Mouse (Mus musculus): ENCODE measurements around the gene Selenbp1. TPM values are rescaled to one million over a fixed set of nuclear protein-coding genes. Genes with fewer than 3 reads are reported as not detected.
"Not testable (repeated sequence)": the region's sequence is repeated elsewhere in the genome, so short reads cannot be mapped to it uniquely, and the experiment has no call there.

Gene Selenbp1
- total and polyA plus RNA-seq, 2 experiments, result 631 to 744 TPM

DNA sequence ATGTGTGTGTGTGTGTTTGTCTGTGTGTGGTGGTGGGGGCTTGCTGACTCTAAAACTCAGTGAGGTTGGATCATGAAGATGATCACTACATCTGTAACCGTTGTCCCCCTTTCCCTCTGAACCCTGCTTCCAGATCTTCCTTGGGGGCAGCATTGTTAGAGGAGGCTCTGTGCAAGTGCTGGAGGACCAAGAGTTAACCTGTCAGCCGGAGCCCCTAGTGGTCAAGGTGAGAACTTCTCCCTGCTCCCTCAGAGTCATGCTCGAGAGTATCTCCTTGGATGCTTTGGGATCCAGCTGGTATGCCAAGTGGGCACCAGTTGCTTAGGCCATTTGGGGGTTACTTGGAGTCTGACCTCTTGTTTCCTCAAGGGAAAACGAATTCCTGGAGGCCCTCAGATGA, 10.8 kb downstream of the Selenbp1 start:
- not testable (repeated sequence) for H3K27ac ChIP-seq (replicated peaks; ENCODE audit: insufficient read depth, low read depth, low read length); H3K4me1 ChIP-seq (ENCODE audit: control insufficient read depth, insufficient read depth, low read length); H3K36me3 ChIP-seq (ENCODE audit: control insufficient read depth, insufficient read depth, low read length); H3K9ac ChIP-seq (ENCODE audit: low read depth, low read length); H3K79me2 ChIP-seq (ENCODE audit: control insufficient read depth, insufficient read depth, low read length); H3K4me3 ChIP-seq (ENCODE audit: insufficient read depth, low read depth, low read length); DNase-seq (ENCODE audit: extremely low read depth, low read depth, low spot score); H3K27me3 ChIP-seq (ENCODE audit: control insufficient read depth, insufficient read depth, low read length)
- WGBS, result 44% methylated on average over 4 of the region's 4 CpGs
- peak; percentile 48 for TF ChIP-seq CTCF (IDR thresholded peaks at IDR 0.05; ENCODE audit: low read depth, low read length)

DNA sequence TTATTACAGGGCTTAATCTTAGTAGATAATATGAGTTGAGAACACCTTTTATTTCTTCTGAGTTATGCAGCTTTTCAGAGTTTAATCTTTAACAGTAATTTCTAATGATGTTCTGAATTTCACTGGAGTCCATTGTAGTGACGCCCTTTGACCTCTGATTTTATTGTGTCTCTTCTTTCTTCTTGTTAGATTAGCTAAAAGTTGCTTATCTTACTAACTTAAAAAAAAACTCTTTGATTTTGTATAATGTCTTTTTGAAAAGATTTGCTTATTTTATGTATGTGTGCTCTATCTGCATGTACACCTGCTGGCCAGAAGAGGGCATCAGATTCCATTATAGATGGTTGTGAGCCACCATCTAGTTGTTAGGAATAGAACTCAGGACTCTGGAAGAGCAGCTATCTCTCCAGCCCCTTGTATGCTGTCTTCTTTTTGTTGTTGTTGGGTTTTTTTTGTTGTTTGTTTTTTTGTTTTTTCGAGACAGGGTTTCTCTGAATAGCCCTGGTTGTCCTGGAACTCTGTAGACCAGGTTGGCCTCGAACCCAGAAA, 15.3 kb downstream of the Selenbp1 start:
- DNase-seq (ENCODE audit: extremely low read depth, low read depth, low spot score), result no peak
- TF ChIP-seq CTCF (IDR thresholded peaks at IDR 0.05; ENCODE audit: low read depth, low read length) (peak; percentile 46), POLR2A (IDR thresholded peaks at IDR 0.05; ENCODE audit: extremely low read depth, insufficient read depth, low read length) (no peak)
- Histone ChIP-seq H3K27ac (replicated peaks; ENCODE audit: insufficient read depth, low read depth, low read length) (no peak overlapping the region), H3K79me2 (ENCODE audit: control insufficient read depth, insufficient read depth, low read length) (no peaks in the 10 kb centered on the region; the same call in 1 of the 2 replicates), H3K27me3 (ENCODE audit: control insufficient read depth, insufficient read depth, low read length) (no peaks in the 10 kb centered on the region), H3K4me1 (ENCODE audit: control insufficient read depth, insufficient read depth, low read length) (peaks cover 10% of the 10 kb centered on the region), H3K4me3 (ENCODE audit: insufficient read depth, low read depth, low read length) (no peak overlapping the region), H3K36me3 (ENCODE audit: control insufficient read depth, insufficient read depth, low read length) (no peaks in the 10 kb centered on the region), H3K9ac (ENCODE audit: low read depth, low read length) (no peak overlapping the region)
- 68% methylated on average over 3 of the region's 3 CpGs for whole genome bisulfite sequencing

DNA sequence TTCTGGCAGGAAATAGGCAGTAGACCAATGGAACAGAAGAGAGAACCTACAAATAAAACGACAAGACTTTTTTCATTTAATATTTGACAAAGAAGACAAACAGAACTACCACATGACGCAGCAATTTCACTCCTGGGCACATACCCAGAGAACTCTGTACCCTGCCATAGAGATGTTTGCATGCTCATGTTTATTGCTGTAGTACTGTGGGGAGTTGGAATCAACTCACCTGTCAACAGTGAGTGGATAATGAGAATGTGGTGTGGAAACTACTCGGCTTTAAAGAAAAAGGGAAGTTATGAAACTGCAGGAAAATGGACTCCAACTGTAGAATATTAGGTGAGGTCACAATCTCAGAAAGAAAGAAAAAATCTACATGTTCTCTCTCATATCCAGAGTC, 16.8 kb downstream of the Selenbp1 start:
- WGBS, result 27% methylated on average over 3 of the region's 3 CpGs
- H3K4me1 ChIP-seq (ENCODE audit: control insufficient read depth, insufficient read depth, low read length), result peaks cover 12% of the 10 kb centered on the region
- peak overlapping the region; percentile 82; the same call in 1 of the 2 replicates for H3K27ac ChIP-seq (replicated peaks; ENCODE audit: insufficient read depth, low read depth, low read length)
- no peaks in the 10 kb centered on the region for H3K27me3 ChIP-seq (ENCODE audit: control insufficient read depth, insufficient read depth, low read length)
- no peak overlapping the region for H3K9ac ChIP-seq (ENCODE audit: low read depth, low read length)
- DNase-seq (ENCODE audit: extremely low read depth, low read depth, low spot score), result peak; percentile 99
- no peaks in the 10 kb centered on the region for H3K36me3 ChIP-seq (ENCODE audit: control insufficient read depth, insufficient read depth, low read length)
- no peak for TF ChIP-seq POLR2A (IDR thresholded peaks at IDR 0.05; ENCODE audit: extremely low read depth, insufficient read depth, low read length)
- no peak for TF ChIP-seq CTCF (IDR thresholded peaks at IDR 0.05; ENCODE audit: low read depth, low read length)
- H3K79me2 ChIP-seq (ENCODE audit: control insufficient read depth, insufficient read depth, low read length), result no peaks in the 10 kb centered on the region; the same call in 1 of the 2 replicates
- no peak overlapping the region for H3K4me3 ChIP-seq (ENCODE audit: insufficient read depth, low read depth, low read length)

DNA sequence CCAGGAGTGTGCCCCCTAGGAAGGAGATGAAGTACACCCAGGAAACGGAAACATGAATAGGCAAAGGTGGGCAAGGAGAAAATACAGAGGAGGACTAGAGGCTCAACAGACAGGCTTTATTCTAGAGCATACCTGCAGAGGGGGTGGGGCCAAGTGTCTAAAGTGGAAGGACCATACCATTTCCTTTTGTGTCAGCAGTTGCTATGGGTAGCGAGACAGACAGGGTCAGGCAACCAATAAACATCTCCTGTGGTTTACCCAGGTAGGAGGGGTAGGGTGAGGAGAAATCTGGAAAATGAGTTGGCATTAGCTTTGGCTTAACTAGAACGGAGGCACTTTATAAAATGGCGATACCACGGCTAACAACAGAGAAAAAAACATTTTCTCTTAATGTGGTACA, 19.9 kb downstream of the Selenbp1 start:
- no peak overlapping the region for H3K4me3 ChIP-seq (ENCODE audit: insufficient read depth, low read depth, low read length)
- no peak for TF ChIP-seq CTCF (IDR thresholded peaks at IDR 0.05; ENCODE audit: low read depth, low read length)
- H3K27me3 ChIP-seq (ENCODE audit: control insufficient read depth, insufficient read depth, low read length), result no peaks in the 10 kb centered on the region
- no peak for DNase-seq (ENCODE audit: extremely low read depth, low read depth, low spot score)
- H3K4me1 ChIP-seq (ENCODE audit: control insufficient read depth, insufficient read depth, low read length), result peaks cover 10% of the 10 kb centered on the region
- H3K79me2 ChIP-seq (ENCODE audit: control insufficient read depth, insufficient read depth, low read length), result no peaks in the 10 kb centered on the region; the same call in 1 of the 2 replicates
- H3K9ac ChIP-seq (ENCODE audit: low read depth, low read length), result no peak overlapping the region
- 86% methylated on average over 5 of the region's 5 CpGs for WGBS
- H3K27ac ChIP-seq (replicated peaks; ENCODE audit: insufficient read depth, low read depth, low read length), result no peak overlapping the region
- peaks cover 10% of the 10 kb centered on the region for H3K36me3 ChIP-seq (ENCODE audit: control insufficient read depth, insufficient read depth, low read length)

- H3K36me3 ChIP-seq (ENCODE audit: control insufficient read depth, insufficient read depth, low read length), result peaks cover 13% of the 10 kb centered on the region
- no peak for DNase-seq (ENCODE audit: extremely low read depth, low read depth, low spot score)
- H3K9ac ChIP-seq (ENCODE audit: low read depth, low read length), result peak overlapping the region; percentile 64
- no peak for TF ChIP-seq CTCF (IDR thresholded peaks at IDR 0.05; ENCODE audit: low read depth, low read length)
- no peak for TF ChIP-seq POLR2A (IDR thresholded peaks at IDR 0.05; ENCODE audit: extremely low read depth, insufficient read depth, low read length)
- peaks cover 10% of the 10 kb centered on the region for H3K4me1 ChIP-seq (ENCODE audit: control insufficient read depth, insufficient read depth, low read length)
- peak overlapping the region; percentile 74 for H3K27ac ChIP-seq (replicated peaks; ENCODE audit: insufficient read depth, low read depth, low read length)
- H3K4me3 ChIP-seq (ENCODE audit: insufficient read depth, low read depth, low read length), result peak overlapping the region; percentile 59
- no peaks in the 10 kb centered on the region; the same call in 1 of the 2 replicates for H3K79me2 ChIP-seq (ENCODE audit: control insufficient read depth, insufficient read depth, low read length)
- WGBS, result 8% methylated on average over 9 of the region's 9 CpGs
- no peaks in the 10 kb centered on the region for H3K27me3 ChIP-seq (ENCODE audit: control insufficient read depth, insufficient read depth, low read length)
These were observed 20.5 kb downstream of the Selenbp1 start for GRCm38 (mm10) chr3:94953384-94953763.

- WGBS, result under 1% methylated on average over 50 of the region's 50 CpGs
- peaks cover 17% of the 10 kb centered on the region for H3K36me3 ChIP-seq (ENCODE audit: control insufficient read depth, insufficient read depth, low read length)
- no peaks in the 10 kb centered on the region for H3K27me3 ChIP-seq (ENCODE audit: control insufficient read depth, insufficient read depth, low read length)
- peak; percentile 99 for DNase-seq (ENCODE audit: extremely low read depth, low read depth, low spot score)
- H3K79me2 ChIP-seq (ENCODE audit: control insufficient read depth, insufficient read depth, low read length), result no peaks in the 10 kb centered on the region; the same call in 1 of the 2 replicates
- peak within 1 kb of the TSS; percentile 86 for H3K9ac ChIP-seq (ENCODE audit: low read depth, low read length)
- TF ChIP-seq POLR2A (IDR thresholded peaks at IDR 0.05; ENCODE audit: extremely low read depth, insufficient read depth, low read length) (0 out of 2 replicates have a peak, but pooled peaks have one; percentile 48), CTCF (IDR thresholded peaks at IDR 0.05; ENCODE audit: low read depth, low read length) (no peak)
- H3K4me3 ChIP-seq (ENCODE audit: insufficient read depth, low read depth, low read length), result peak within 1 kb of the TSS; percentile 80
- peak within 1 kb of the TSS; percentile 74 for H3K27ac ChIP-seq (replicated peaks; ENCODE audit: insufficient read depth, low read depth, low read length)
- peaks cover 10% of the 10 kb centered on the region for H3K4me1 ChIP-seq (ENCODE audit: control insufficient read depth, insufficient read depth, low read length)
These were observed 21.1 kb downstream of the Selenbp1 start, which contains the start of gene Rfx5 for GRCm38 (mm10) chr3:94953764-94954616. Gene Rfx5 (plus strand): TSS chr3:94954075.
